Comparison of ENCODE assay signal across 21 mouse cellular contexts in the genomic region with DNA sequence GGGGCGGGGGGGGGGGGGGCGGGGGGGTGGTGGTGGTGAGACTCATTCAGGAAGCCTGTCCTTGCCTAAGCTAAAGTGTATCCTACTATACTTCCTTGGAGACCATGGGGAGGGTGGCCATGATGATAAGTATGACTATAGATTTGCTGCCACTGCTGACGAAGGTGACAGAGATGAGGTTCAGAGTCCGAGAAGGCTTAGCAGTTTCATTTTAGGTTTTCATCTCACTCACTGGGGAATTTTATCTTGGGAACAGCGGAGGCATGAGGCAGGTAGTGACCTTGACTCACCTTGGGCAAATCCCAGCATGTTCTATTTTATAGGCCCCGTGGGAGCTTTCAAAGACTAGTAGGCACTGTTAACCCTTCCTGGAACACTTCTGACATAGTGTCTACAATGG. TPM values are rescaled to one million over a fixed set of nuclear protein-coding genes. Genes with fewer than 3 reads are reported as not detected.
DNase-seq lines count a peak whose midpoint lies in the region; ATAC-seq and TF ChIP-seq lines count a peak whose summit lies in the region.
"Had no signal": no experiment of that assay in that cellular context is flagged by ENCODE, and none has a peak within 500 bp of the region (broad histone marks: within the 10 kb centered on the region; RNA-seq: fewer than 3 reads in every experiment).

No protein-coding gene starts in this region.

- no peak for ATAC-seq in forebrain, embryonic 11.5 days (replicated peaks; ENCODE audit: low FRiP score)
- ATAC-seq in liver, postnatal 0 days = no peak
- no peak for ATAC-seq in hindbrain, embryonic 16.5 days
- ATAC-seq: Patski had no signal

- H3K4me1 ChIP-seq in forebrain, embryonic 10.5 days = peaks cover 14% of the 10 kb centered on the region
- H3K4me1 ChIP-seq in forebrain, embryonic 11.5 days (replicated peaks; ENCODE audit: control insufficient read depth, insufficient read depth, low read length) = no peaks in the 10 kb centered on the region
- peaks cover 27% of the 10 kb centered on the region for H3K4me1 ChIP-seq in liver, postnatal 0 days (ENCODE audit: insufficient read depth)
- peaks cover 9 to 35% of the 10 kb centered on the region in 2 experiments for H3K4me1 ChIP-seq in MEL (ENCODE audit: control insufficient read depth in 1 of 2, insufficient read depth in 2 of 2, low read length in 2 of 2)
- peaks cover 24% of the 10 kb centered on the region for H3K4me1 ChIP-seq in small intestine, adult 2 months (ENCODE audit: control insufficient read depth, insufficient read depth, insufficient read length, low read length)
- no peaks in the 10 kb centered on the region; the same call in none of the 2 replicates for H3K4me1 ChIP-seq in hindbrain, embryonic 16.5 days (ENCODE audit: control insufficient read depth, insufficient read depth, low read depth, low read length)

- no peak for DNase-seq in forebrain, embryonic 10.5 days (ENCODE audit: extremely low spot score, low spot score)
- DNase-seq in forebrain, embryonic 11.5 days (ENCODE audit: low spot score) = no peak
- DNase-seq in liver, postnatal 0 days = no peak
- DNase-seq in liver (no peak), MEL (ENCODE audit: low read depth, low spot score) (no peak)
- DNase-seq in B cell, adult 2 months = no peak
- DNase-seq: adrenal gland, postnatal 10 days; embryo, embryonic 11 days; kidney, adult 2 months; kidney, postnatal 14 days; layer of hippocampus, postnatal 36 days; right cerebral cortex, adult 18-20 months had no signal

- H3K9ac ChIP-seq in forebrain, embryonic 11.5 days (ENCODE audit: low read length) = no peak overlapping the region
- H3K9ac ChIP-seq in liver, postnatal 0 days (replicated peaks) = no peak overlapping the region
- no peak overlapping the region for H3K9ac ChIP-seq in MEL (ENCODE audit: control insufficient read depth, low read depth, low read length, poor library complexity, severe bottlenecking)
- H3K9ac ChIP-seq in hindbrain, embryonic 16.5 days (ENCODE audit: low read depth, low read length) = no peak overlapping the region
- H3K9ac ChIP-seq: embryonic facial prominence, embryonic 15.5 days; hindbrain, embryonic 15.5 days; liver, embryonic 15.5 days; midbrain, embryonic 12.5 days; neural tube, embryonic 13.5 days had no signal

- H3K27ac ChIP-seq in forebrain, embryonic 10.5 days = 0 out of 2 replicates have a peak overlapping the region, but pooled peaks have one; percentile 25
- H3K27ac ChIP-seq in forebrain, embryonic 11.5 days (ENCODE audit: low read depth, low read length) = no peak overlapping the region
- H3K27ac ChIP-seq in liver, postnatal 0 days (ENCODE audit: low read depth) = 0 out of 2 replicates have a peak overlapping the region, but pooled peaks have one; percentile 18
- H3K27ac ChIP-seq in MEL (ENCODE audit: control insufficient read depth, low read depth, low read length) = no peak overlapping the region
- peak overlapping the region; percentile 97 for H3K27ac ChIP-seq in small intestine, adult 2 months (ENCODE audit: insufficient read depth, low read depth, low read length)
- no peak overlapping the region for H3K27ac ChIP-seq in hindbrain, embryonic 16.5 days (ENCODE audit: low read depth, low read length)
- H3K27ac ChIP-seq: hindbrain, embryonic 15.5 days; layer of hippocampus, adult 2 months; liver, embryonic 15.5 days had no signal

- WGBS in forebrain, embryonic 10.5 days = 75% methylated on average over 6 of the region's 6 CpGs
- WGBS in forebrain, embryonic 11.5 days = 82% methylated on average over 4 of the region's 6 CpGs
- 58% methylated on average over 4 of the region's 6 CpGs for WGBS in liver, postnatal 0 days (ENCODE audit: insufficient replicate concordance)
- 12% methylated on average over 6 of the region's 6 CpGs for WGBS in small intestine, adult 2 months
- 71% methylated on average over 5 of the region's 6 CpGs for WGBS in hindbrain, embryonic 16.5 days

- no peak overlapping the region for H3K4me3 ChIP-seq in forebrain, embryonic 10.5 days
- no peak overlapping the region for H3K4me3 ChIP-seq in forebrain, embryonic 11.5 days (ENCODE audit: low read depth, low read length)
- no peak overlapping the region for H3K4me3 ChIP-seq in liver, postnatal 0 days (ENCODE audit: low read depth, low read length)
- H3K4me3 ChIP-seq in MEL (ENCODE audit: control insufficient read depth in 1 of 2, insufficient read depth in 1 of 2, low read depth in 2 of 2, low read length in 2 of 2) = no peak overlapping the region
- no peak overlapping the region for H3K4me3 ChIP-seq in small intestine, adult 2 months (ENCODE audit: low read depth, low read length)
- no peak overlapping the region for H3K4me3 ChIP-seq in hindbrain, embryonic 16.5 days (ENCODE audit: low read length)
- H3K4me3 ChIP-seq: embryonic facial prominence, embryonic 15.5 days; hindbrain, embryonic 15.5 days; layer of hippocampus, adult 2 months; liver, embryonic 15.5 days; midbrain, embryonic 12.5 days; neural tube, embryonic 13.5 days had no signal

- TF ChIP-seq CTCF in liver, postnatal 0 days (IDR thresholded peaks at IDR 0.05; ENCODE audit: low read depth) = no peak
- no peak for TF ChIP-seq CTCF in MEL (IDR thresholded peaks at IDR 0.05 in 2 of 3, conservative IDR thresholded peaks at IDR 0.05 in 1 of 3; ENCODE audit: control insufficient read depth in 1 of 3, insufficient read depth in 1 of 3, low read depth in 2 of 3, low read length in 3 of 3, poor library complexity in 1 of 3, severe bottlenecking in 1 of 3)
- TF ChIP-seq CTCF in small intestine, adult 2 months (IDR thresholded peaks at IDR 0.05; ENCODE audit: extremely low read depth, insufficient read length, insufficient replicate concordance, low read depth, low read length) = no peak

- no peak for TF ChIP-seq EP300 in liver, postnatal 0 days (IDR thresholded peaks at IDR 0.05; ENCODE audit: low read depth)
- no peak for TF ChIP-seq EP300 in MEL (IDR thresholded peaks at IDR 0.05; ENCODE audit: low read depth in 1 of 2, low read length in 2 of 2)

- H3K36me3 ChIP-seq in forebrain, embryonic 10.5 days (replicated peaks) = no peaks in the 10 kb centered on the region
- H3K36me3 ChIP-seq in forebrain, embryonic 11.5 days (ENCODE audit: control insufficient read depth, insufficient read depth, low read length) = no peaks in the 10 kb centered on the region
- no peaks in the 10 kb centered on the region for H3K36me3 ChIP-seq in liver, postnatal 0 days (replicated peaks; ENCODE audit: insufficient read depth, low read length)
- H3K36me3 ChIP-seq in MEL (ENCODE audit: control insufficient read depth in 1 of 2, insufficient read depth in 2 of 2, low read length in 2 of 2) = peaks cover 0 to 24% of the 10 kb centered on the region in 2 experiments; a peak in 2 of 4 replicates
- no peaks in the 10 kb centered on the region for H3K36me3 ChIP-seq in small intestine, adult 2 months (ENCODE audit: control insufficient read depth, insufficient read depth, low read length)
- H3K36me3 ChIP-seq in hindbrain, embryonic 16.5 days (ENCODE audit: control insufficient read depth, insufficient read depth, low read length) = no peaks in the 10 kb centered on the region
- H3K36me3 ChIP-seq: hindbrain, embryonic 15.5 days; midbrain, embryonic 12.5 days; neural tube, embryonic 13.5 days had no signal

- no peak overlapping the region for H3K4me2 ChIP-seq in forebrain, embryonic 11.5 days (ENCODE audit: low read depth, low read length, severe bottlenecking)
- no peak overlapping the region for H3K4me2 ChIP-seq in liver, postnatal 0 days (ENCODE audit: low read depth, low read length)
- no peak overlapping the region for H3K4me2 ChIP-seq in hindbrain, embryonic 16.5 days (ENCODE audit: low read length)
- H3K4me2 ChIP-seq: embryonic facial prominence, embryonic 15.5 days; hindbrain, embryonic 15.5 days; liver, embryonic 15.5 days; midbrain, embryonic 12.5 days; neural tube, embryonic 13.5 days had no signal

- no peaks in the 10 kb centered on the region for H3K9me3 ChIP-seq in forebrain, embryonic 10.5 days
- no peaks in the 10 kb centered on the region for H3K9me3 ChIP-seq in forebrain, embryonic 11.5 days (ENCODE audit: control insufficient read depth, low read length)
- no peaks in the 10 kb centered on the region for H3K9me3 ChIP-seq in liver, postnatal 0 days (ENCODE audit: low read length)
- no peaks in the 10 kb centered on the region for H3K9me3 ChIP-seq in MEL (replicated peaks; ENCODE audit: insufficient read depth, low read length)
- no peaks in the 10 kb centered on the region for H3K9me3 ChIP-seq in hindbrain, embryonic 16.5 days (ENCODE audit: control insufficient read depth, low read length)
- H3K9me3 ChIP-seq: embryonic facial prominence, embryonic 15.5 days; hindbrain, embryonic 15.5 days; liver, embryonic 15.5 days; midbrain, embryonic 12.5 days; neural tube, embryonic 13.5 days had no signal

- H3K27me3 ChIP-seq in forebrain, embryonic 10.5 days (ENCODE audit: poor library complexity, severe bottlenecking) = no peaks in the 10 kb centered on the region
- no peaks in the 10 kb centered on the region for H3K27me3 ChIP-seq in forebrain, embryonic 11.5 days (ENCODE audit: control insufficient read depth, insufficient read depth, low read length)
- no peaks in the 10 kb centered on the region for H3K27me3 ChIP-seq in liver, postnatal 0 days (ENCODE audit: insufficient read depth, low read length)
- H3K27me3 ChIP-seq in MEL (ENCODE audit: control insufficient read depth in 1 of 2, insufficient read depth in 2 of 2, low read length in 2 of 2) = no peaks in the 10 kb centered on the region
- H3K27me3 ChIP-seq in small intestine, adult 2 months (ENCODE audit: control insufficient read depth, insufficient read depth, low read length) = no peaks in the 10 kb centered on the region
- H3K27me3 ChIP-seq in hindbrain, embryonic 16.5 days (replicated peaks; ENCODE audit: control insufficient read depth, insufficient read depth, low read length) = no peaks in the 10 kb centered on the region
- H3K27me3 ChIP-seq: embryonic facial prominence, embryonic 15.5 days; hindbrain, embryonic 15.5 days; liver, embryonic 15.5 days; midbrain, embryonic 12.5 days; neural tube, embryonic 13.5 days; Patski had no signal

- no peak for TF ChIP-seq RAD21 in MEL (IDR thresholded peaks at IDR 0.05; ENCODE audit: low read depth, low read length)

- H3K79me2 ChIP-seq in MEL (ENCODE audit: control insufficient read depth, insufficient read depth, low read length, poor library complexity) = no peaks in the 10 kb centered on the region

- TF ChIP-seq POLR2A in MEL (IDR thresholded peaks at IDR 0.05; ENCODE audit: control insufficient read depth in 1 of 2, insufficient read depth in 1 of 2, low read depth in 1 of 2, low read length in 2 of 2, poor library complexity in 1 of 2) = no peak
- TF ChIP-seq POLR2A in small intestine, adult 2 months (IDR thresholded peaks at IDR 0.05; ENCODE audit: low read depth, low read length) = no peak

RNA-seq across cellular contexts. Expression of a gene that starts 10.1 kb away (rescaled TPM):
- 8.8 and 10.0 TPM in 2 replicates for polyA plus RNA-seq in forebrain, embryonic 10.5 days (2016; fragmentation: Nextera tagmentation; extraction: Ambion mirVana)
- 9.4 and 10.3 TPM in 2 replicates for polyA plus RNA-seq in forebrain, embryonic 11.5 days (2014; fragmentation: Nextera tagmentation; extraction: Ambion mirVana)
- polyA plus RNA-seq in liver, postnatal 0 days (2015; fragmentation: Nextera tagmentation; extraction: Ambion mirVana) = 5.2 and 5.3 TPM in 2 replicates
- 8.1 and 10.5 TPM in 2 replicates for total RNA-seq in MEL (2012; rRNA removed)
- polyA plus RNA-seq in MEL (2012; ENCODE audit: insufficient read depth in 1 of 2, insufficient read length in 2 of 2, low read depth in 1 of 2, low replicate concordance in 2 of 2, missing spikeins in 1 of 2) = 10 to 100 TPM in 1 of 2 experiments, not detected in 1; 19.7 TPM
- 47.9 and 122 TPM in 2 replicates for polyA plus RNA-seq in small intestine, adult 2 months (2012; rRNA removed)
- polyA plus RNA-seq in hindbrain, embryonic 16.5 days (2015; fragmentation: Nextera tagmentation; extraction: Ambion mirVana) = 19.6 and 20.4 TPM in 2 replicates

Comparison
In these comparisons a context has a peak if more than half of its experiments do, and no peak if none do; other contexts are left out.
1. H3K27ac ChIP-seq: peak in forebrain, embryonic 10.5 days (single experiment), liver, postnatal 0 days (single experiment) and small intestine, adult 2 months (single experiment); none in forebrain, embryonic 11.5 days (single experiment), MEL (single experiment) and hindbrain, embryonic 16.5 days (single experiment).